Mouse (Mus musculus): ENCODE measurements at regions not wholly inside any gene's neighbourhood (a gene's known extent, or its start where the extent isn't known, plus 50 kb on each side); places are given as distances from the start of the nearest gene placed in this dataset.

DNA sequence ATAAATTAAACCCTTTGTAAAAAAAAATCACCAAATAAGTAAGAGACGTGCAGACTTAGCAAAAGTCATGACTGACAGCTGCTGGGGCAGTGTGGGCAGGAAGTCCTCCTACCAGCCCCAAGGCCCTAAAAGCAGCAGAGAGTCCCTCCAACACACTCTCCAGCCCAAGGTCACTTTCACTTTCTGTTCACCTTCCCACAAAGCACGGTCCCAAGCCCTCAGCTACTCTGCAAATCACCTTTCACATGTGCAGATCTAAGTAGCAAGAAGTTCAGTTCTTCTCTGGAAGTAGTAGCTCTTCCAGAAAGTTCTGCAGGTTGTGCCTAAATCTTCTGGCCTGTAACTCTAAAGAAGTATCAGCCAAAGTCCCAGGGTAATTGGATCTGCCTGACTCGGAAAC, 120.8 kb upstream of the Gm26657 start:
- Histone ChIP-seq H3K4me3 (no peak overlapping the region), H3K27me3 (no peaks in the 10 kb centered on the region), H3K9ac (no peak overlapping the region), H3K4me2 (replicated peaks) (no peak overlapping the region), H3K27ac (no peak overlapping the region), H3K4me1 (no peaks in the 10 kb centered on the region), H3K9me3 (no peaks in the 10 kb centered on the region), H3K36me3 (no peaks in the 10 kb centered on the region)
- 77% methylated on average over 3 of the region's 3 CpGs for WGBS
- no peak for ATAC-seq (ENCODE audit: low FRiP score, low read depth)

DNA sequence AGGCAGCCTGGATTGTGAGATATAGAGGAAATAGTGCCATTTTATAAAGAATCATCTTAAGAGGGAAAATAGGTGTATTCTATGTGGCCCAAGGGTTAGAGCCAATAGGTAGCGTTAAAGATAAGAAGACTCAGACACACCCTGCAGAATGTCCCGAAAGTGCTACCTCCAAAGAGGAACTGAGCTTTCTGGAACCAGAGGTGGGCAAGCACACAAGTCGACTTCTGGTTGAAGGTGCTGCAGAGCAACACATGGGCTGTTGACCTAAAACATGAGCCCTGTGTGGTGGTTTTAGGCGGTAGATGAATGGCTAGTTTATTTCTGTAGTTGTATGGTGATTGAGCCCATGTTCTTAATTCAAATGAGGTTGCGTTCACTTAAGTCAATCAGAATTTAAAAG, 121.4 kb upstream of the Gm26657 start:
- Histone ChIP-seq H3K9ac (no peak overlapping the region), H3K4me3 (no peak overlapping the region), H3K27me3 (no peaks in the 10 kb centered on the region), H3K4me2 (replicated peaks) (no peak overlapping the region), H3K4me1 (no peaks in the 10 kb centered on the region), H3K27ac (no peak overlapping the region), H3K36me3 (no peaks in the 10 kb centered on the region), H3K9me3 (no peaks in the 10 kb centered on the region)
- no peak for ATAC-seq (ENCODE audit: low FRiP score, low read depth)
- 93% methylated on average over 5 of the region's 5 CpGs for WGBS

DNA sequence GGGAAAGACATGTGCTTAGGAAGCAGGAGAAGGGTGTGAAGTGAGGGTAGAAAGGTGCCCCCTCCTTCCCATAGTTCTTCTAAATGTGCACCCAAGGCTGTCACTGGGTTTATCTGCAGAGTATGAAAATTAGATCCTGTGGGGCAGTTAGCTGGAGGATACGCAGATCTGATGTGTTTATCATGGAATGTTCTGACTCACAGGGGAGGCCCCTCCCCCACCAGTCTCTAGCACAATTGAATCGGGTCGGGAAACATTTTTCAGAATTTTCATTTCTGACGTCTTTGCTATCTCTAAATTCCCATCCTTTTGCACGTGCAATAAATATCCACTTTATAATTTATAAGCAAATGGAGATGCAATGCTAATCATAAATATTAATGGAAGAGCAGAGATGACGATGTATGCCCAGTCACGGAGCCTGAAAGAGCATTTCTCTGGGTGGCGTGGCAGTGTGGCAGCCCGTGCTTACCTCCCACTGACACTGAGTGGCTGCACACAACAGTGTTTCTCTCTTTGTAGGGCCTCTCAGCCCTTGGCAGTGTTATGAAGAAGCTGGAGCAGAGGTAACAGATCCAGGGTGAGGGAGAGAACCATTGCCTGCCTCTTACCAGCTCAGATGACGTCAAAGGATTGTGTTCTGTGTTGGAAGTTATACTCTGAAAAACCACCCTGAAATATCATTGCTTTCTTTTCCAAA, 122.1 kb upstream of the Gm26657 start:
- Histone ChIP-seq H3K9ac (no peak overlapping the region), H3K27me3 (no peaks in the 10 kb centered on the region), H3K9me3 (no peaks in the 10 kb centered on the region), H3K27ac (no peak overlapping the region), H3K36me3 (no peaks in the 10 kb centered on the region), H3K4me3 (no peak overlapping the region), H3K4me2 (replicated peaks) (no peak overlapping the region), H3K4me1 (no peaks in the 10 kb centered on the region)
- no peak for ATAC-seq (ENCODE audit: low FRiP score, low read depth)
- 85% methylated on average over 10 of the region's 10 CpGs for WGBS

DNA sequence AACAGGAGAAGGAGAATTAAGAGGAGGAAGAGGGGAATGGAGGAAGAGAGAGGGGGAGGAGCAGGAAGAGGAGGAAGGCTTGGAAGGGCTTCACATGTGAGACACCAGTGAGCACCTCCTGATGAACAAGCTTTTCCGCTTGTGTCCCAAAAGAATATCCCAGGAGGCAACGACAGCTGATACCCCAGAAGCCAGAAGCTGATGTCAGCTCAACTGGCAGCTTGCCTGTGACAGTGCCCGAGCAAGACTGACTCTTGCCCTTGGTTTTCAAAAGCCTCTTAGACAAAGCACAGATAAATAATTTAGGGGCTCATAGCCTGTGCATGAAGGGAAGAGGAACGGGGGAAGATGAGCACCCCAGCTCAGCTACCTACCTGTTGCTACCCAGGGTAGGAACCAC, 127.5 kb upstream of the Gm26657 start:
- H3K27me3 ChIP-seq = no peaks in the 10 kb centered on the region
- no peak overlapping the region for H3K27ac ChIP-seq
- 0 out of 2 replicates have a peak, but pooled peaks cover 10% of the 10 kb centered on the region for H3K4me1 ChIP-seq
- no peak overlapping the region for H3K4me2 ChIP-seq (replicated peaks)
- 71% methylated on average over 4 of the region's 4 CpGs for WGBS
- no peaks in the 10 kb centered on the region for H3K9me3 ChIP-seq
- no peak for ATAC-seq (ENCODE audit: low FRiP score, low read depth)
- H3K9ac ChIP-seq = no peak overlapping the region
- no peak overlapping the region for H3K4me3 ChIP-seq
- no peaks in the 10 kb centered on the region for H3K36me3 ChIP-seq

DNA sequence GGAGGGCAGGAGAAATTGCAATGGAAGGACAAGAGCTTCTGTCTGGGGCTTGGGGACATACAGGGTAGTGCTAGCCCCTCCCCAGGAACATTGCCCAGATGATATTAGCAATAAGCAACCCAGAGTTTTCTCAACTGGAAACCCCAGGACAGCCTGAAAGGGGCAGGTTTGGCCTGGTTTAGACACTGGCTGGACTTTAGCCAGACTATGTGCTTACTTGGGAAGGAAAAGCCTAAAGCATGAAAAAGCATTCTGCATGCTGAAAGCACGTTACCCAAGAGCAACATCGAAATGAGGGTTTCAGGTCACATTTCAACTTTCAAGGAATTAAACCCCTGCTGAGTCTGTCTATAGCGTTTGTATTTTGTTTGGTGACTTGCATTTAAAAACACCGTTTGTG, 128.1 kb upstream of the Gm26657 start:
- H3K9ac ChIP-seq = no peak overlapping the region
- no peak overlapping the region for H3K4me3 ChIP-seq
- H3K9me3 ChIP-seq = no peaks in the 10 kb centered on the region
- no peak overlapping the region for H3K27ac ChIP-seq
- H3K4me2 ChIP-seq (replicated peaks) = no peak overlapping the region
- H3K27me3 ChIP-seq = no peaks in the 10 kb centered on the region
- 0 out of 2 replicates have a peak, but pooled peaks cover 10% of the 10 kb centered on the region for H3K4me1 ChIP-seq
- no peaks in the 10 kb centered on the region for H3K36me3 ChIP-seq
- peak; percentile 44; the same call in 1 of the 2 replicates for ATAC-seq (ENCODE audit: low FRiP score, low read depth)
- 38% methylated on average over 4 of the region's 4 CpGs for WGBS

DNA sequence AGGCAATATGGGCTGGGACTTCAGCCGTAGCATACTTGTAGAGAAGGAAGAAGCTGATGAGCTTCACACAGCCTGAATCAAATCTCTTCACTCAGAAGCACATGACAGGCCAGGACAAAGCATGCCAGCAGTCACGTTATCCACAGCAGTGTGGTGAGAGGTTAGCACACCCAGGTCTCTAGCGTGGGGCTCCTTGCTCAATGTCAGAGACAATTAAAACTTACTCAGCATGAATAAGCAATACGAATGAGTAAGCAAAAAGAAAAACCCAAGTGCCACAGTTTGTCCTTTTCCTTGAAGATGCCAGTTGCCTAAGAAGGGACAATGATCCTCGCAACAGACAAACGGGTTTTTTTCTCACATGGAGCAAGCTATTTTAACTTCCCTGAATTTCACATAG, 129.6 kb upstream of the Gm26657 start:
- Histone ChIP-seq H3K9ac (no peak overlapping the region), H3K4me3 (no peak overlapping the region), H3K36me3 (no peaks in the 10 kb centered on the region), H3K4me2 (replicated peaks) (no peak overlapping the region), H3K4me1 (0 out of 2 replicates have a peak, but pooled peaks cover 10% of the 10 kb centered on the region), H3K27me3 (no peaks in the 10 kb centered on the region), H3K9me3 (no peaks in the 10 kb centered on the region), H3K27ac (no peak overlapping the region)
- 81% methylated on average over 6 of the region's 6 CpGs for WGBS
- no peak for ATAC-seq (ENCODE audit: low FRiP score, low read depth)

DNA sequence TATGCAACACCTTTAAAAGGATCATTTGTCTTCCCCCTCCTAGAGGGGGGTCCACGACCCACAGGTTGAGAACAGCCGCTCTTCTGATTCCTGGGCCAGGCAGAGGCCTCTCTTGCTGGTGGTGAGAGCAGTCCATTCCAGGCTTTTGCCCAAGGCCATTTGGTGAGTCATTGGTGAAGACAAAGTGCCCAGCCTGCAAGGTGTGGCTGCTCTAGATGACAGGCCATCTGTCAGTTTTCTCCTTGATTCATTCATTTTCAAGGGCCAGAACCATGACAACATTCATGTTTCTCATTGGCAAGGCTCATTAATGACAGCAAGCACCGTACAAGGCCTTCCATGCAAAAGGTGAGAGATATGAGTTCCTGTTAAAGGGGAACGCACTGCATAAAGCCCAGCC, 131.2 kb upstream of the Gm26657 start:
- Histone ChIP-seq H3K36me3 (no peaks in the 10 kb centered on the region), H3K9ac (no peak overlapping the region), H3K4me3 (no peak overlapping the region), H3K27me3 (no peaks in the 10 kb centered on the region), H3K4me2 (replicated peaks) (no peak overlapping the region), H3K27ac (no peak overlapping the region), H3K4me1 (0 out of 2 replicates have a peak, but pooled peaks cover 10% of the 10 kb centered on the region), H3K9me3 (no peaks in the 10 kb centered on the region)
- ATAC-seq (ENCODE audit: low FRiP score, low read depth) = no peak
- WGBS = 69% methylated on average over 4 of the region's 4 CpGs

DNA sequence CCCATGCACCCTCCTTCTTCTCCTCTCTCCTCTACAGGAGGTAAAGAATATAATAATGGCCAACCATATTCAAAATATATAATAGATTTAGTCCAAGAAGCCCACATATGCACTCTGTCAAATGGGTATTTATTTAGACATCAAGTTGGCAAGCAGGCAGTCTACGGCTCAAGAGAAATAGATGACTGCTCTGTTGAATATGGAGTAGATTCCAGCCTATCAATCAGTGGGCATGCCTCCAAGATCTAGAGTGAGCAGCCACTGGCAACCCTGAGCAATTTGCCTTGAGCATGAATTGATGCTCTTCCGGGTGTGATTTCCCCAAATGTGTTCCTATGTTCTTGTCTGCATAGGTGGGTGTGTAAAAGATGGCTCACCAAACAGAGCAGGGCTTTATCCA, 141.5 kb upstream of the Gm26657 start:
- Histone ChIP-seq H3K27ac (no peak overlapping the region), H3K36me3 (no peaks in the 10 kb centered on the region), H3K4me3 (no peak overlapping the region), H3K9ac (no peak overlapping the region), H3K4me2 (replicated peaks) (no peak overlapping the region), H3K9me3 (peaks cover 6% of the 10 kb centered on the region; the same call in 1 of the 2 replicates), H3K4me1 (no peaks in the 10 kb centered on the region), H3K27me3 (no peaks in the 10 kb centered on the region)
- 88% methylated on average over 2 of the region's 2 CpGs for WGBS
- ATAC-seq (ENCODE audit: low FRiP score, low read depth) = no peak

DNA sequence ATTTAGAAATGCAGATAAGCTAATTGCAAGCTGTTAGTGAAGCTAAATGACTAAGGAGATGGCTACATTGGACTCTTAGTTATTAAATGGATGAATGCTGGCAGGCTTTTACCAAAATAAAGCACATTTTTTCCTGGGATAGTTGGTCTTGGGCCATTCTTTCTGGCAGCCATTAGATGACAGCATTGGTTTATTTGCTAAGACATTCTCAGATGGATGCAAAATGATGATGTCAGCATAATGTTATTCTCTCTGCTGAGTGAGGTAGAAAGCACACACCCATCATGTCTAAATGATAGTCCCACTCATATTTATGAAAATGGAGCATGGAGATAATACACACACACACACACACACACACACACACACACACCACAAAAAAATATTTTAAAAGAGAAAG, 141.9 kb upstream of the Gm26657 start:
- no peaks in the 10 kb centered on the region for H3K4me1 ChIP-seq
- peaks cover 6% of the 10 kb centered on the region; the same call in 1 of the 2 replicates for H3K9me3 ChIP-seq
- no peaks in the 10 kb centered on the region for H3K27me3 ChIP-seq
- H3K4me2 ChIP-seq (replicated peaks) = no peak overlapping the region
- no peak overlapping the region for H3K4me3 ChIP-seq
- no peak for ATAC-seq (ENCODE audit: low FRiP score, low read depth)
- H3K36me3 ChIP-seq = no peaks in the 10 kb centered on the region
- H3K9ac ChIP-seq = no peak overlapping the region
- H3K27ac ChIP-seq = no peak overlapping the region

DNA sequence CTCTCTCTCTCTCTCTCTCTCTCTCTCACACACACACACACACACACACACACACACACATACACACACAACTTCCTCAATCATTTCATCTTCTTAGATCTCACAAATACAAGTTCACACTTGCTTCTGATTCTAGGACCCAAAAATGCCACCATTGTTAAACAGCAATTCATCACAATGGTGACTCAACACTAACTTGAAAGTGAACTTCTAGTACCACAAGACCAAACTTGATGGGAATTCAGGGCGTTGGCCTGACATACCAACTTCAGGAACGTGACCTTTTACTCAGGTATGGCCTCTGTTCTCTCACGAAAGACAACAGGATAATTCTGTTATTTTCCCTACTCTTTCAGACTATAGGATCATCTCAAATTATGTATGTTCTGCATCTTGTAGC, 157.5 kb upstream of the Gm26657 start:
- no peak overlapping the region for H3K4me2 ChIP-seq (replicated peaks)
- no peak for ATAC-seq (ENCODE audit: low FRiP score, low read depth)
- no peak overlapping the region for H3K4me3 ChIP-seq
- H3K4me1 ChIP-seq = no peaks in the 10 kb centered on the region
- H3K27ac ChIP-seq = no peak overlapping the region
- H3K27me3 ChIP-seq = no peaks in the 10 kb centered on the region
- no peaks in the 10 kb centered on the region for H3K9me3 ChIP-seq
- WGBS = 67% methylated on average over 3 of the region's 3 CpGs
- H3K9ac ChIP-seq = no peak overlapping the region
- no peaks in the 10 kb centered on the region for H3K36me3 ChIP-seq

DNA sequence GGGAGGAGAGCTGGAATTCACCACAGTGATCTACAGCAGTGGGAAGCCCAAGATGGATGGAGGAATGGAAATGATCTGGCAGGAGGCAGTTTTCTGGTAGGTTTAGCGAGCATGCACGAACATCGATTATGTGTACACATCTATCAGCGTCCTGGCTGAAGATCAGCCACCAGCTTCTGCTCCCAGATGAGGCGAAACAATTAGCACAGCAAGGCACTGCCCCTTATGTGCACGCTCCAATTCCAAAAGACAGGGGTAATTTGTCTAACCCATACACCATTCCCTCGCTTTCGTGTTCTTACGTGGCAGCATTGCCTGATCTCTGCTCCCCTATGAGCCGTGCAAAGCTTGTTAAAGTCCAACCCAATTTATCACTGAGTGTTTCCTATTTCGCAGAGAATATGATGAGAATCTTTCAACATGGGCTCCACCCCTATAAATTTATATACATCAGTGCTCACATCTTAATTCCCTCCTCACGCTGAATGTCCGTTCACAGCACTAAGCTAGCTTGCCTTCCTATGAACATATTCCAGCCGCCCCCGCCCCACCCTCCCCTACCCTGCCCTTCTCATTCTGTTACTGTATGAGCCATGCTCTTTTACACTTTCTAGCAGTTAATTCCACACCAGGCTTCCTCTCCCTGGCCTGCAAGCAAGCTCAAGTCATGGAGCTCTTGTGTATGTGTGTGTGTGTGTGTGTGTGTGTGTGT, 162.9 kb upstream of the Gm26657 start:
- Histone ChIP-seq H3K4me3 (no peak overlapping the region), H3K27me3 (no peaks in the 10 kb centered on the region), H3K36me3 (no peaks in the 10 kb centered on the region), H3K9ac (no peak overlapping the region), H3K27ac (no peak overlapping the region), H3K4me2 (replicated peaks) (no peak overlapping the region), H3K9me3 (no peaks in the 10 kb centered on the region), H3K4me1 (no peaks in the 10 kb centered on the region)
- 80% methylated on average over 15 of the region's 15 CpGs for WGBS
- ATAC-seq (ENCODE audit: low FRiP score, low read depth) = no peak

DNA sequence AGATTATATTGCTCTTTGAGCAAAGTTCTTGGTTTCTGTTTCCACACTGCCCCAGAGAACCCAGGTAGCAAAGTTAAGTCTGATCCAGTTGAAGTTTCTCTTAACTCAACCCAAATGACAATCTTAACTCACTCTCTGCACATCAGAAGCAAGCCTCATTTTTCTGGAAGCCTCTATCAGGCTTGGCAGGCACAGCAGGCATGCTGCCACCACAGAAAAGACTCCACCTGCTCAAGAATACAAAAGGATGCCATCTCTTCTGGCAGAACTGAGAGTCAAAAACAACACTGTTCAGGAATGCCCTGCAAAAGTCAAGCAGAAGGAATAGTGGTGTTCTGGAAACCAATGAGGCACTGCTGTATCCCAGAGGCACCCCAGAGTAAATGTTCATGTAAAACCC, 187.7 kb upstream of the Gm26657 start:
- Histone ChIP-seq H3K9me3 (no peaks in the 10 kb centered on the region), H3K4me3 (no peak overlapping the region), H3K9ac (no peak overlapping the region), H3K27ac (no peak overlapping the region), H3K4me2 (replicated peaks) (no peak overlapping the region), H3K4me1 (no peaks in the 10 kb centered on the region), H3K36me3 (no peaks in the 10 kb centered on the region), H3K27me3 (no peaks in the 10 kb centered on the region)
- no peak for ATAC-seq (ENCODE audit: low FRiP score, low read depth)

Data from limb, embryonic 13.5 days (tissue).